Mouse (Mus musculus): ENCODE measurements around the gene Pde9a. TPM values are rescaled to one million over a fixed set of nuclear protein-coding genes. Genes with fewer than 3 reads are reported as not detected.
A peak's percentile ranks its signal among the peaks of the same experiment; 100 is the strongest.

The Pde9a gene
- 23.4 and 23.5 TPM in 2 replicates for polyA plus RNA-seq (2014; fragmentation: Nextera tagmentation; extraction: Ambion mirVana)

DNA sequence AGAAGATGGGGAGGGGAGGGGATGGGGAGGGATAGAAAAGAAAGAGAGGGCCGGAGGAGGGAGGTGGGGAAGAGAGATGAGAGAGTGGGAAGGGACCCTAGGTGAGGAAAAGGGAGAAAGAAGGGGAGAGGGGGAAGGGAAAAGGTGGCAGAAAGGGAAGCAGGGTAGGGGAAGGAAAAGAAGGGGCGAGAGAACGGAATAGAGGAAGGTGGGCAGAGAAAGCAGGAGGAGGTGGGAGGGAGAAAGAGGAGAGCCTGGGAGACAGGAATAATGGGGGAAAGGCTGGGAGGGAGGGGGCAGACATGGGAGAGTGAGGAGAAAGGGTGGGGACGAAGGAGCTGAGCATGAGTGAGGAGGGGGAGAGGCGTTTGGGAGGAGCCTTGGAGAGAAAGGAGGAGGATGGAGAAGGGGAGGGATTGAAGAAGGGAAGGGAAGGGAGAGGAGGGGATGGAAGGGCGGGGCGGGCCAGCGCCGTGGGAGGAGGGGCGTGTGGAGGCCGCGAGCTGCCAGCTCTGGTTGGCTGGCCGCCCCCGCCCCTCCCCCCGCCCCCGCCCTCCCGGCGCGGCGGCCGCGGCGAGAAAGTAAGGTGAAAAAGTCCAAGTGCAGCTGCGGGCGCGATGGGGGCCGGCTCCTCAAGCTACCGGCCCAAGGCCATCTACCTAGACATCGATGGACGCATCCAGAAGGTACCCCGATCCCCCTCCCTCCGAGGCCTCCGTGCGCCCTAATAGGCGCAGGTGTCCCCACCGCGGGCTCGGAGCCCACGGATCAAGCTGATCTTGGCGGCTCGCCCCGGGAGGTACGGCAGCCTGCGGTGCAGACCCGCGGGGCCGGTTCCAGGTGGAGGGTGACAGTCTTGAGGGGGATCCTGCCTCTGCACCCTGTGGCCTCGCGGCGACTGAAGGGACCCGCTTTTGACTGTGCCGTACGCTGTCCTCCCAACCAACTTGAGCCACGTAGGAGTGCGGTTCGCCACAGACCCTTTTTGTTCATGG, at the start of gene Pde9a:
Gene Pde9a, plus strand, starts transcription at position 540 of the 995 bp plus-strand sequence.
- Histone ChIP-seq H3K9ac (ENCODE audit: low read length) (peak within 1 kb of the TSS; percentile 79), H3K4me1 (ENCODE audit: control insufficient read depth, insufficient read depth, low read length) (peaks cover 27% of the 10 kb centered on the region), H3K4me2 (peak within 1 kb of the TSS; percentile 95), H3K9me3 (ENCODE audit: control insufficient read depth, low read length) (no peaks in the 10 kb centered on the region), H3K4me3 (ENCODE audit: low read depth, low read length) (peak within 1 kb of the TSS; percentile 63), H3K27ac (ENCODE audit: low read depth, low read length) (no peak within 1 kb of the TSS; the same call in 1 of the 2 replicates), H3K36me3 (ENCODE audit: control insufficient read depth, insufficient read depth, low read length) (no peaks in the 10 kb centered on the region), H3K27me3 (ENCODE audit: control insufficient read depth, insufficient read depth, low read length) (peaks cover 2% of the 10 kb centered on the region; the same call in 1 of the 2 replicates)
- WGBS: under 1% methylated on average over 37 of the region's 56 CpGs
- ATAC-seq (ENCODE audit: low FRiP score) (peak; percentile 92), DNase-seq (ENCODE audit: low spot score, missing footprints) (peak; percentile 96)

DNA sequence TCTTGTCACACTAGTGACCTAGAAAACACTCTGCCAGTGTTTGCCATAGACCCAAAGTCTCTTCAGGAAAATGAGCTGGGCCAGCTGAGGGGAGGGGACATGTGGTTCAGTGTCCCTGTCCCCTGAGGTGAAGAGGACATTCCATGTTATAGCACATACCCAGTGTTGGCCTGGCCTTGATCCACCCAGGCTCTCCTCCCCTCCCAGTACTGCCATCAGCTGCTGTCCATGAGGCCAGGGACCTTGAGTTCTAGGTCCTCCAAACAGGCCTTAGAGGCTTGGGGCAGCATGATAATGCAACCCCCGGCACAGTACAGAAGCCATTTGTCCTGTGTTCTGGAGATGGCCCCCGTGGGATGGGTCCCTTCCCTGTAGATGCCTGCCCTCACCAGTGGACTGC, 46.2 kb upstream of the Pde9a start:
- ATAC-seq (ENCODE audit: low FRiP score): no peak
- H3K4me1 ChIP-seq (ENCODE audit: control insufficient read depth, insufficient read depth, low read length): 0 out of 2 replicates have a peak, but pooled peaks cover 2% of the 10 kb centered on the region
- 83% methylated on average over 2 of the region's 2 CpGs for WGBS

GRCm38 (mm10) chr17:31342191-31342590, 43.8 kb upstream of the Pde9a start:
- Histone ChIP-seq H3K27me3 (ENCODE audit: control insufficient read depth, insufficient read depth, low read length) (no peaks in the 10 kb centered on the region), H3K4me3 (ENCODE audit: low read depth, low read length) (no peak overlapping the region), H3K4me1 (ENCODE audit: control insufficient read depth, insufficient read depth, low read length) (0 out of 2 replicates have a peak, but pooled peaks cover 2% of the 10 kb centered on the region), H3K9ac (ENCODE audit: low read length) (no peak overlapping the region), H3K27ac (ENCODE audit: low read depth, low read length) (no peak overlapping the region), H3K9me3 (ENCODE audit: control insufficient read depth, low read length) (no peaks in the 10 kb centered on the region), H3K4me2 (no peak overlapping the region), H3K36me3 (ENCODE audit: control insufficient read depth, insufficient read depth, low read length) (no peaks in the 10 kb centered on the region)
- DNase-seq (ENCODE audit: low spot score, missing footprints) (no peak), ATAC-seq (ENCODE audit: low FRiP score) (no peak)
- WGBS: 58% methylated on average over 6 of the region's 6 CpGs

More for the DNA sequence above, 46.2 kb upstream of the Pde9a start:
- Histone ChIP-seq H3K9ac (ENCODE audit: low read length) (no peak overlapping the region), H3K36me3 (ENCODE audit: control insufficient read depth, insufficient read depth, low read length) (no peaks in the 10 kb centered on the region), H3K27me3 (ENCODE audit: control insufficient read depth, insufficient read depth, low read length) (no peaks in the 10 kb centered on the region), H3K9me3 (ENCODE audit: control insufficient read depth, low read length) (no peaks in the 10 kb centered on the region), H3K27ac (ENCODE audit: low read depth, low read length) (no peak overlapping the region), H3K4me3 (ENCODE audit: low read depth, low read length) (no peak overlapping the region), H3K4me2 (no peak overlapping the region)
- no peak for DNase-seq (ENCODE audit: low spot score, missing footprints)

GRCm38 (mm10) chr17:31344172-31344801, 41.7 kb upstream of the Pde9a start:
- Histone ChIP-seq H3K27me3 (ENCODE audit: control insufficient read depth, insufficient read depth, low read length) (no peaks in the 10 kb centered on the region), H3K4me2 (no peak overlapping the region), H3K36me3 (ENCODE audit: control insufficient read depth, insufficient read depth, low read length) (no peaks in the 10 kb centered on the region), H3K9me3 (ENCODE audit: control insufficient read depth, low read length) (no peaks in the 10 kb centered on the region), H3K9ac (ENCODE audit: low read length) (no peak overlapping the region), H3K27ac (ENCODE audit: low read depth, low read length) (no peak overlapping the region), H3K4me3 (ENCODE audit: low read depth, low read length) (no peak overlapping the region), H3K4me1 (ENCODE audit: control insufficient read depth, insufficient read depth, low read length) (0 out of 2 replicates have a peak, but pooled peaks cover 2% of the 10 kb centered on the region)
- ATAC-seq (ENCODE audit: low FRiP score): no peak
- WGBS: 41% methylated on average over 5 of the region's 5 CpGs
- DNase-seq (ENCODE audit: low spot score, missing footprints): peak; percentile 98

DNA sequence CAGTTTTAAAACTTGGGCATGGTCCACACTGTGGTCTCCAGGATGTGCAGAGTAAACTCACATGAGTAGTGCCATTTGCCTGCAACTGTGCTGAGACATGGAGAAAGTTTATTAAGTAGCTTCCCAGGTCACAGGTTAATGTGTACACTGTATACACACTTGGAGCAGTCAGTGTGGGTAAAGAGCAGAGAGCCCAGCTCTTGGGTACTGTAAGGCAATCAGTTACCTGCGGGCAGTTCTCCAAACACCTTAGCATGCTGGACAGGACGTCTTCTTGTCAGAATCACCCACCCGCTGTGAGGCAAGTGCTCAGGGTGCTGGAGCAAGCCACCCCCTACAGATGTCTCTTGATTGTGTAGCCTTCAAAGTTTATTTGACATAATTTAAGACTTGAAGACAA, 41.2 kb upstream of the Pde9a start:
- Histone ChIP-seq H3K36me3 (ENCODE audit: control insufficient read depth, insufficient read depth, low read length) (no peaks in the 10 kb centered on the region), H3K9ac (ENCODE audit: low read length) (no peak overlapping the region), H3K4me3 (ENCODE audit: low read depth, low read length) (no peak overlapping the region), H3K4me2 (no peak overlapping the region), H3K9me3 (ENCODE audit: control insufficient read depth, low read length) (no peaks in the 10 kb centered on the region), H3K27me3 (ENCODE audit: control insufficient read depth, insufficient read depth, low read length) (no peaks in the 10 kb centered on the region), H3K27ac (ENCODE audit: low read depth, low read length) (no peak overlapping the region), H3K4me1 (ENCODE audit: control insufficient read depth, insufficient read depth, low read length) (0 out of 2 replicates have a peak, but pooled peaks cover 2% of the 10 kb centered on the region)
- no peak for ATAC-seq (ENCODE audit: low FRiP score)
- 91% methylated on average over 3 of the region's 3 CpGs for WGBS
- no peak for DNase-seq (ENCODE audit: low spot score, missing footprints)

- no peaks in the 10 kb centered on the region for H3K27me3 ChIP-seq (ENCODE audit: control insufficient read depth, insufficient read depth, low read length)
- peaks cover 4% of the 10 kb centered on the region; the same call in 1 of the 2 replicates for H3K4me1 ChIP-seq (ENCODE audit: control insufficient read depth, insufficient read depth, low read length)
- no peak overlapping the region for H3K4me2 ChIP-seq
- H3K9ac ChIP-seq (ENCODE audit: low read length): no peak overlapping the region
- H3K9me3 ChIP-seq (ENCODE audit: control insufficient read depth, low read length): no peaks in the 10 kb centered on the region
- no peak overlapping the region for H3K27ac ChIP-seq (ENCODE audit: low read depth, low read length)
- 80% methylated on average over 5 of the region's 5 CpGs for WGBS
- H3K4me3 ChIP-seq (ENCODE audit: low read depth, low read length): no peak overlapping the region
- H3K36me3 ChIP-seq (ENCODE audit: control insufficient read depth, insufficient read depth, low read length): no peaks in the 10 kb centered on the region
- DNase-seq (ENCODE audit: low spot score, missing footprints) (no peak), ATAC-seq (ENCODE audit: low FRiP score) (no peak)
Observed at GRCm38 (mm10) chr17:31348129-31348528, 37.9 kb upstream of the Pde9a start.

GRCm38 (mm10) chr17:31349388-31349787, 36.6 kb upstream of the Pde9a start:
- DNase-seq (ENCODE audit: low spot score, missing footprints): no peak
- 86% methylated on average over 12 of the region's 12 CpGs for whole genome bisulfite sequencing
- peaks cover 4% of the 10 kb centered on the region; the same call in 1 of the 2 replicates for H3K4me1 ChIP-seq (ENCODE audit: control insufficient read depth, insufficient read depth, low read length)
- H3K4me3 ChIP-seq (ENCODE audit: low read depth, low read length): no peak overlapping the region
- no peaks in the 10 kb centered on the region for H3K27me3 ChIP-seq (ENCODE audit: control insufficient read depth, insufficient read depth, low read length)
- H3K4me2 ChIP-seq: no peak overlapping the region
- H3K9me3 ChIP-seq (ENCODE audit: control insufficient read depth, low read length): no peaks in the 10 kb centered on the region
- no peak overlapping the region for H3K9ac ChIP-seq (ENCODE audit: low read length)
- H3K36me3 ChIP-seq (ENCODE audit: control insufficient read depth, insufficient read depth, low read length): no peaks in the 10 kb centered on the region
- no peak for ATAC-seq (ENCODE audit: low FRiP score)
- no peak overlapping the region for H3K27ac ChIP-seq (ENCODE audit: low read depth, low read length)

- Histone ChIP-seq H3K4me2 (no peak overlapping the region), H3K27me3 (ENCODE audit: control insufficient read depth, insufficient read depth, low read length) (no peaks in the 10 kb centered on the region), H3K36me3 (ENCODE audit: control insufficient read depth, insufficient read depth, low read length) (no peaks in the 10 kb centered on the region), H3K9me3 (ENCODE audit: control insufficient read depth, low read length) (no peaks in the 10 kb centered on the region), H3K27ac (ENCODE audit: low read depth, low read length) (no peak overlapping the region), H3K9ac (ENCODE audit: low read length) (no peak overlapping the region), H3K4me3 (ENCODE audit: low read depth, low read length) (no peak overlapping the region), H3K4me1 (ENCODE audit: control insufficient read depth, insufficient read depth, low read length) (peaks cover 10% of the 10 kb centered on the region)
- WGBS: 44% methylated on average over 8 of the region's 8 CpGs
- no peak for ATAC-seq (ENCODE audit: low FRiP score)
- DNase-seq (ENCODE audit: low spot score, missing footprints): peak; percentile 84
Observed at GRCm38 (mm10) chr17:31351984-31352383, 34.0 kb upstream of the Pde9a start.

- H3K4me3 ChIP-seq (ENCODE audit: low read depth, low read length): no peak overlapping the region
- H3K4me2 ChIP-seq: no peak overlapping the region
- no peak for ATAC-seq (ENCODE audit: low FRiP score)
- no peak overlapping the region for H3K27ac ChIP-seq (ENCODE audit: low read depth, low read length)
- no peaks in the 10 kb centered on the region for H3K36me3 ChIP-seq (ENCODE audit: control insufficient read depth, insufficient read depth, low read length)
- peaks cover 10% of the 10 kb centered on the region for H3K4me1 ChIP-seq (ENCODE audit: control insufficient read depth, insufficient read depth, low read length)
- WGBS: 76% methylated on average over 2 of the region's 2 CpGs
- H3K9me3 ChIP-seq (ENCODE audit: control insufficient read depth, low read length): no peaks in the 10 kb centered on the region
- no peak for DNase-seq (ENCODE audit: low spot score, missing footprints)
- H3K27me3 ChIP-seq (ENCODE audit: control insufficient read depth, insufficient read depth, low read length): no peaks in the 10 kb centered on the region
- H3K9ac ChIP-seq (ENCODE audit: low read length): no peak overlapping the region
Observed at GRCm38 (mm10) chr17:31353255-31353654, 32.8 kb upstream of the Pde9a start.

All from midbrain, embryonic 11.5 days (tissue).